Mouse (Mus musculus) liver, embryonic 14.5 days (tissue): ENCODE results near the gene Cnot6.

ENCODE experiments used
- CTCF ChIP-seq: IDR thresholded peaks from 2 replicates; pipeline ENCODE4 v1.5.1; 2016; ENCODE audit warnings: antibody characterized with exemption, low read depth, control low read depth
- EP300 ChIP-seq: IDR thresholded peaks from 2 replicates; pipeline ENCODE4 v1.6.1; 2016; ENCODE audit warnings: antibody characterized with exemption, low read depth

- TF ChIP-seq CTCF (no peak), EP300 (no peak)
Observed at GRCm38 (mm10) chr11:49761130-49761529, 48.6 kb upstream of the Cnot6 start.
